In genomic region chr6:148830355-148830747, GRCm38 (mm10) we compare ENCODE assay signal across 8 mouse cellular contexts. TPM values are rescaled to one million over a fixed set of nuclear protein-coding genes. Genes with fewer than 3 reads are reported as not detected.
DNase-seq lines count a peak whose midpoint lies in the region; ATAC-seq and TF ChIP-seq lines count a peak whose summit lies in the region.

No protein-coding gene starts in this region.

- peak overlapping the region; percentile 73 for H3K4me2 ChIP-seq in liver, embryonic 13.5 days

- intact Hi-C loops in gastrocnemius, adult 2 months (cut with DNase I): no loop called here
- intact Hi-C loops in gastrocnemius, postnatal 14 days (cut with DNase I; ENCODE audit: low total_unique reads): no loop called here

- TF ChIP-seq CTCF in gastrocnemius, adult 2 months (IDR thresholded peaks at IDR 0.05): no peak
- TF ChIP-seq CTCF in thymus, adult 2 months (IDR thresholded peaks at IDR 0.05; ENCODE audit: borderline replicate concordance, control insufficient read depth, extremely low read depth, insufficient read depth, low read length, poor library complexity): no peak

- no peaks in the 10 kb centered on the region for H3K36me3 ChIP-seq in thymus, adult 2 months (ENCODE audit: control insufficient read depth, insufficient read depth, low read length)
- H3K36me3 ChIP-seq in liver, embryonic 13.5 days: peaks cover 4% of the 10 kb centered on the region; the same call in 1 of the 2 replicates

- 7% methylated on average over 3 of the region's 3 CpGs for WGBS in thymus, adult 2 months
- WGBS in liver, embryonic 13.5 days (ENCODE audit: insufficient replicate concordance): 0% methylated on average over 3 of the region's 3 CpGs

- H3K9ac ChIP-seq in liver, embryonic 13.5 days: peak overlapping the region; percentile 76

- peak overlapping the region; percentile 96 for H3K4me3 ChIP-seq in gastrocnemius, adult 2 months
- H3K4me3 ChIP-seq in thymus, adult 2 months (ENCODE audit: control insufficient read depth, insufficient read depth, low read length): peak overlapping the region; percentile 64
- H3K4me3 ChIP-seq in liver, embryonic 13.5 days (replicated peaks): peak overlapping the region; percentile 75

- H3K9me3 ChIP-seq in liver, embryonic 13.5 days (replicated peaks): no peaks in the 10 kb centered on the region

- no peak for DNase-seq in gastrocnemius, adult 2 months
- no peak for DNase-seq in gastrocnemius, postnatal 14 days
- DNase-seq in thymus, adult 2 months: no peak
- DNase-seq in thymus, postnatal 14 days: no peak
- DNase-seq in liver, embryonic 13.5 days: no peak
- DNase-seq in retina, postnatal 1 day: no peak
- DNase-seq in cerebellum, postnatal 14 days: no peak
- DNase-seq in right cerebral cortex, adult 18-20 months: no peak

- peaks cover 2% of the 10 kb centered on the region; the same call in 1 of the 2 replicates for H3K4me1 ChIP-seq in thymus, adult 2 months (replicated peaks; ENCODE audit: control insufficient read depth, insufficient read depth, low read length)
- H3K4me1 ChIP-seq in liver, embryonic 13.5 days (replicated peaks): peaks cover 23% of the 10 kb centered on the region

- no peak for TF ChIP-seq POLR2A in thymus, adult 2 months (IDR thresholded peaks at IDR 0.05; ENCODE audit: control insufficient read depth, extremely low read depth, insufficient read depth, low read length, poor library complexity)

- ATAC-seq in liver, embryonic 13.5 days (ENCODE audit: low read depth): no peak

- peak overlapping the region; percentile 86 for H3K27ac ChIP-seq in gastrocnemius, adult 2 months
- no peak overlapping the region for H3K27ac ChIP-seq in thymus, adult 2 months (ENCODE audit: control insufficient read depth, insufficient read depth, low read length)
- no peak overlapping the region for H3K27ac ChIP-seq in liver, embryonic 13.5 days

- H3K27me3 ChIP-seq in thymus, adult 2 months (ENCODE audit: control insufficient read depth, insufficient read depth, low read length): no peaks in the 10 kb centered on the region
- no peaks in the 10 kb centered on the region for H3K27me3 ChIP-seq in liver, embryonic 13.5 days

RNA-seq across cellular contexts. Expression of gene Ipo8, which starts 0.9 kb away (rescaled TPM):
- total RNA-seq in gastrocnemius, adult 2 months (2021): 10 to 100 TPM; 17.7 to 18.0 TPM
- total RNA-seq in gastrocnemius, postnatal 14 days (2021): 10 to 100 TPM; 21.0 to 23.3 TPM
- 12.0 and 12.6 TPM in 2 replicates for polyA plus RNA-seq in thymus, adult 2 months (2012; rRNA removed)
- 9.0 and 12.0 TPM in 2 replicates for polyA plus RNA-seq in liver, embryonic 13.5 days (2015; fragmentation: Nextera tagmentation; extraction: Ambion mirVana)
